Comparison of ENCODE assay signal across 24 mouse cellular contexts in the genomic region with DNA sequence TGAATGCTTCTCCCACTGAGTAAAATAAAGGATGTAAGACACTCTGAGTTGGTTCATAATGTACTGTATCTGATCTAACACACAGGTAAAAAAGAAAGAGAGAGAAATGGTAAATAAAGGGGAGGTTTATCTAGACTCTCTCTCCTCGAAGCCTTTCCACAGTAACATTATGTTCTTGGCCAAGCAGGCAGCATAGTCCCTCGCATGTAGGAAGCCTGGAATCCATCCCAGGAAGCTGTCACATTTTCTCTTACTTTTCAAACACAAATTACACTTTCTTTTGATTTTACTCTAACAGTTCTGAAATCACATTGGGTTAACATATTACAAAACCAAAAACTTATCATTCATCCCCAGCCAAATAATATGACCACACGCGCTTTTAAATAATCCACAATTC. TPM values are rescaled to one million over a fixed set of nuclear protein-coding genes. Genes with fewer than 3 reads are reported as not detected.
"Had no signal": no experiment of that assay in that cellular context is flagged by ENCODE, and none has a peak within 500 bp of the region (broad histone marks: within the 10 kb centered on the region; RNA-seq: fewer than 3 reads in every experiment).

No protein-coding gene starts in this region.

- H3K27ac ChIP-seq: kidney, embryonic 15.5 days; limb, embryonic 15.5 days; liver, embryonic 13.5 days; midbrain, embryonic 10.5 days; neural tube, embryonic 15.5 days had no signal

- ATAC-seq: intestine, embryonic 16.5 days had no signal

- H3K4me3 ChIP-seq: kidney, embryonic 15.5 days; limb, embryonic 15.5 days; liver, embryonic 13.5 days; midbrain, embryonic 10.5 days; myocyte; neural tube, embryonic 15.5 days had no signal

- H3K27me3 ChIP-seq: kidney, embryonic 15.5 days; limb, embryonic 15.5 days; liver, embryonic 13.5 days; neural tube, embryonic 15.5 days had no signal

- H3K9me3 ChIP-seq: kidney, embryonic 15.5 days; limb, embryonic 15.5 days; liver, embryonic 13.5 days; midbrain, embryonic 10.5 days; neural tube, embryonic 15.5 days had no signal

- DNase-seq: kidney, adult 2 months; kidney, postnatal 14 days; liver, embryonic 13.5 days; lung, adult 18-20 months; lung, postnatal 4 days; midbrain, embryonic 14.5 days; right cerebral cortex, postnatal 4 days; spleen, adult 18-20 months; thymus, adult 2 months; thymus, postnatal 36 days had no signal

- H3K4me1 ChIP-seq: kidney, embryonic 15.5 days; limb, embryonic 15.5 days; midbrain, embryonic 10.5 days; neural tube, embryonic 15.5 days had no signal

- H3K4me2 ChIP-seq: kidney, embryonic 15.5 days; limb, embryonic 15.5 days; liver, embryonic 13.5 days; neural tube, embryonic 15.5 days had no signal

- H3K9ac ChIP-seq: kidney, embryonic 15.5 days; limb, embryonic 15.5 days; liver, embryonic 13.5 days; neural tube, embryonic 15.5 days had no signal

RNA-seq across cellular contexts. Expression of a gene that starts 40.8 kb away (rescaled TPM):
- total RNA-seq: layer of hippocampus, postnatal 36 days; megakaryocyte, adult 5-6 weeks had no signal
- polyA plus RNA-seq: intestine, embryonic 16.5 days; kidney, adult 2 months; kidney, embryonic 15.5 days; large intestine, adult 2 months; limb, embryonic 11.5 days; limb, embryonic 15.5 days; liver, embryonic 13.5 days; lung, embryonic 16.5 days; midbrain, embryonic 10.5 days; midbrain, embryonic 14.5 days; myocyte; neural tube, embryonic 11.5 days; neural tube, embryonic 15.5 days; stomach, embryonic 14.5 days; testis, adult 2 months; thymus, adult 2 months had no signal

RNA-seq across cellular contexts. Expression of a gene that starts 59.9 kb away (rescaled TPM):
- total RNA-seq: megakaryocyte, adult 5-6 weeks had no signal
